Mouse (Mus musculus) kidney, embryonic 14.5 days (tissue): ENCODE data around the gene Fam172a. TPM values are rescaled to one million over a fixed set of nuclear protein-coding genes. Genes with fewer than 3 reads are reported as not detected.
"Not testable (repeated sequence)": the region's sequence is repeated elsewhere in the genome, so short reads cannot be mapped to it uniquely, and the experiment has no call there.

Source experiments
- ATAC-seq: fragments of 200-750 bp; cut with Nextera tagmentation; 2 replicates; pipeline ENCODE4 v1.8.0; 2017; ENCODE audit warnings: moderate number of reproducible peaks, mild to moderate bottlenecking, moderate TSS enrichment, moderate library complexity; ENCODE audit not compliant: low FRiP score, low TSS enrichment
- H3K27ac ChIP-seq: fragments of 300-500 bp; sonication (generic); 2 replicates; pipeline ENCODE4 v1.5.1; 2014; ENCODE audit warnings: low read depth, mild to moderate bottlenecking, low read length, moderate library complexity, mixed read lengths
- H3K27me3 ChIP-seq: fragments of 300-500 bp; sonication (generic); 2 replicates; pipeline ENCODE4 v1.6.1; 2014; ENCODE audit warnings: mild to moderate bottlenecking, low read length; ENCODE audit not compliant: control insufficient read depth, insufficient read depth
- H3K36me3 ChIP-seq: fragments of 300-500 bp; sonication (generic); 2 replicates; pipeline ENCODE4 v1.6.1; 2014; ENCODE audit warnings: low read length, mixed read lengths; ENCODE audit not compliant: control insufficient read depth, insufficient read depth
- H3K4me1 ChIP-seq: fragments of 300-500 bp; sonication (generic); 2 replicates; pipeline ENCODE4 v1.6.1; 2014; ENCODE audit warnings: low read length, mixed read lengths; ENCODE audit not compliant: control insufficient read depth, insufficient read depth
- H3K4me2 ChIP-seq: fragments of 300-500 bp; sonication (generic); replicated peaks from 2 replicates; pipeline ENCODE4 v1.6.1; 2014; ENCODE audit warnings: low read depth, mild to moderate bottlenecking, low read length
- H3K4me3 ChIP-seq: fragments of 300-500 bp; sonication (generic); 2 replicates; pipeline ENCODE4 v1.5.1; 2014; ENCODE audit warnings: mild to moderate bottlenecking, low read length
- H3K9ac ChIP-seq: fragments of 300-500 bp; sonication (generic); 2 replicates; pipeline ENCODE4 v1.6.1; 2014; ENCODE audit warnings: low read depth, mild to moderate bottlenecking, low read length, moderate library complexity
- H3K9me3 ChIP-seq: fragments of 300-500 bp; sonication (generic); 2 replicates; pipeline ENCODE4 v1.6.1; 2016; ENCODE audit warnings: low read length; ENCODE audit not compliant: control insufficient read depth
- WGBS: fragments of 180-500 bp; shearing (Covaris S2); extraction: QIAGEN DNeasy Blood & Tissue Kit; methylation state at CpG from one replicate; pipeline ENCODE4 v1.1.7; 2014; 5-methylcytosine and 5-hydroxymethylcytosine counted together
- polyA plus RNA-seq: library from polyadenylated mRNA; unstranded; fragments of >200 nt; fragmentation: Nextera tagmentation; extraction: Ambion mirVana; gene quantifications from 2 replicates; pipeline ENCODE4 v1.2.1, GENCODE M21; 2014

Gene Fam172a
- 18.0 and 28.8 TPM in 2 replicates for polyA plus RNA-seq

- H3K9me3 ChIP-seq, H3K4me3 ChIP-seq, H3K9ac ChIP-seq, H3K27me3 ChIP-seq, H3K4me1 ChIP-seq, H3K36me3 ChIP-seq, ATAC-seq, H3K27ac ChIP-seq, H3K4me2 ChIP-seq: not testable (repeated sequence)
- no CpG with 5 or more reads among the region's 6 CpGs for WGBS
Observed at GRCm38 (mm10) chr13:77701733-77702132, at the start of gene Fam172a. Gene Fam172a (plus strand): TSS chr13:77702033.

GRCm38 (mm10) chr13:77688651-77689050 lies 13.2 kb upstream of the Fam172a start:
- Histone ChIP-seq H3K27ac (no peak overlapping the region), H3K9me3 (no peaks in the 10 kb centered on the region), H3K4me3 (no peak overlapping the region), H3K36me3 (no peaks in the 10 kb centered on the region), H3K27me3 (no peaks in the 10 kb centered on the region), H3K4me2 (no peak overlapping the region), H3K9ac (no peak overlapping the region), H3K4me1 (no peaks in the 10 kb centered on the region)
- ATAC-seq = no peak
- WGBS = 24% methylated on average over 2 of the region's 2 CpGs

- H3K36me3 ChIP-seq = no peaks in the 10 kb centered on the region
- peak overlapping the region; percentile 93 for H3K4me3 ChIP-seq
- H3K4me2 ChIP-seq = peak overlapping the region; percentile 79
- under 1% methylated on average over 35 of the region's 35 CpGs for WGBS
- H3K27me3 ChIP-seq = no peaks in the 10 kb centered on the region
- H3K4me1 ChIP-seq = peaks cover 10% of the 10 kb centered on the region; the same call in 1 of the 2 replicates
- peak; percentile 98 for ATAC-seq
- H3K27ac ChIP-seq = peak overlapping the region; percentile 47; the same call in 1 of the 2 replicates
- peak overlapping the region; percentile 79 for H3K9ac ChIP-seq
- no peaks in the 10 kb centered on the region for H3K9me3 ChIP-seq
Observed at GRCm38 (mm10) chr13:77708514-77709013, 6.7 kb downstream of the Fam172a start.

GRCm38 (mm10) chr13:77717499-77717898 lies 15.7 kb downstream of the Fam172a start:
- H3K9ac ChIP-seq = no peak overlapping the region
- no peaks in the 10 kb centered on the region for H3K36me3 ChIP-seq
- no peak overlapping the region for H3K27ac ChIP-seq
- H3K4me3 ChIP-seq = no peak overlapping the region
- H3K4me2 ChIP-seq = no peak overlapping the region
- 89% methylated on average over 2 of the region's 2 CpGs for WGBS
- H3K27me3 ChIP-seq = no peaks in the 10 kb centered on the region
- no peaks in the 10 kb centered on the region for H3K4me1 ChIP-seq
- H3K9me3 ChIP-seq = no peaks in the 10 kb centered on the region
- no peak for ATAC-seq

GRCm38 (mm10) chr13:77742822-77743221 lies 41.0 kb downstream of the Fam172a start:
- no peaks in the 10 kb centered on the region for H3K4me1 ChIP-seq
- ATAC-seq = no peak
- no peak overlapping the region for H3K27ac ChIP-seq

GRCm38 (mm10) chr13:77777606-77778005 lies 75.8 kb downstream of the Fam172a start:
- Histone ChIP-seq H3K4me3 (no peak overlapping the region), H3K27me3 (no peaks in the 10 kb centered on the region), H3K4me1 (no peaks in the 10 kb centered on the region), H3K36me3 (no peaks in the 10 kb centered on the region), H3K4me2 (no peak overlapping the region), H3K9me3 (no peaks in the 10 kb centered on the region), H3K27ac (no peak overlapping the region), H3K9ac (no peak overlapping the region)
- ATAC-seq = no peak
- WGBS = 71% methylated on average over 2 of the region's 2 CpGs

More at GRCm38 (mm10) chr13:77742822-77743221, 41.0 kb downstream of the Fam172a start:
- Histone ChIP-seq H3K9ac (no peak overlapping the region), H3K4me2 (no peak overlapping the region), H3K4me3 (no peak overlapping the region), H3K9me3 (no peaks in the 10 kb centered on the region), H3K36me3 (no peaks in the 10 kb centered on the region), H3K27me3 (no peaks in the 10 kb centered on the region)

GRCm38 (mm10) chr13:77807341-77807740 lies 105.5 kb downstream of the Fam172a start:
- not testable (repeated sequence) for H3K4me2 ChIP-seq, H3K4me1 ChIP-seq, H3K36me3 ChIP-seq, ATAC-seq, H3K27me3 ChIP-seq, H3K27ac ChIP-seq, H3K9ac ChIP-seq, H3K9me3 ChIP-seq, H3K4me3 ChIP-seq
- WGBS = 93% methylated on average over 2 of the region's 2 CpGs

GRCm38 (mm10) chr13:77810449-77810848 lies 108.6 kb downstream of the Fam172a start:
- H3K4me2 ChIP-seq = no peak overlapping the region
- no peaks in the 10 kb centered on the region for H3K36me3 ChIP-seq
- 91% methylated on average over 1 of the region's 1 CpGs for WGBS
- H3K4me3 ChIP-seq = no peak overlapping the region
- no peak for ATAC-seq
- no peak overlapping the region for H3K9ac ChIP-seq
- H3K27me3 ChIP-seq = no peaks in the 10 kb centered on the region
- peaks cover 3% of the 10 kb centered on the region; the same call in 1 of the 2 replicates for H3K9me3 ChIP-seq
- no peaks in the 10 kb centered on the region for H3K4me1 ChIP-seq
- no peak overlapping the region for H3K27ac ChIP-seq

- H3K4me1 ChIP-seq = no peaks in the 10 kb centered on the region
- H3K4me3 ChIP-seq = no peak overlapping the region
- no peak for ATAC-seq
- WGBS = 86% methylated on average over 4 of the region's 4 CpGs
- no peak overlapping the region for H3K4me2 ChIP-seq
- no peak overlapping the region for H3K27ac ChIP-seq
- no peaks in the 10 kb centered on the region for H3K27me3 ChIP-seq
- no peaks in the 10 kb centered on the region for H3K36me3 ChIP-seq
- H3K9me3 ChIP-seq = no peaks in the 10 kb centered on the region
- H3K9ac ChIP-seq = no peak overlapping the region
Observed at GRCm38 (mm10) chr13:77826138-77826537, 124.3 kb downstream of the Fam172a start.
